In genomic region chr11:88989530-88989929, GRCm38 (mm10) we compare ENCODE assay signal across 9 mouse cellular contexts. TPM values are rescaled to one million over a fixed set of nuclear protein-coding genes. Genes with fewer than 3 reads are reported as not detected.
A peak's percentile ranks its signal among the peaks of the same experiment; 100 is the strongest.
DNase-seq lines count a peak whose midpoint lies in the region; ATAC-seq and TF ChIP-seq lines count a peak whose summit lies in the region.
"Had no signal": no experiment of that assay in that cellular context is flagged by ENCODE, and none has a peak within 500 bp of the region (broad histone marks: within the 10 kb centered on the region; RNA-seq: fewer than 3 reads in every experiment).

No protein-coding gene starts in this region.

- no peak overlapping the region for H3K4me2 ChIP-seq in hindbrain, embryonic 13.5 days

- H3K4me3 ChIP-seq in lung, adult 2 months (replicated peaks; ENCODE audit: extremely low read depth, low read depth, low read length) = no peak overlapping the region
- no peak overlapping the region for H3K4me3 ChIP-seq in MEL (ENCODE audit: control insufficient read depth in 1 of 2, insufficient read depth in 1 of 2, low read depth in 2 of 2, low read length in 2 of 2)
- no peak overlapping the region for H3K4me3 ChIP-seq in hindbrain, embryonic 13.5 days

- H3K79me2 ChIP-seq in MEL (ENCODE audit: control insufficient read depth, insufficient read depth, low read length, poor library complexity) = no peaks in the 10 kb centered on the region

- TF ChIP-seq POLR2A in lung, adult 2 months (IDR thresholded peaks at IDR 0.05; ENCODE audit: borderline replicate concordance, extremely low read depth, low read depth, low read length) = no peak
- TF ChIP-seq POLR2A in MEL (IDR thresholded peaks at IDR 0.05; ENCODE audit: control insufficient read depth in 1 of 2, insufficient read depth in 1 of 2, low read depth in 1 of 2, low read length in 2 of 2, poor library complexity in 1 of 2) = no peak

- H3K27ac ChIP-seq in MEL (ENCODE audit: control insufficient read depth, low read depth, low read length) = no peak overlapping the region
- no peak overlapping the region for H3K27ac ChIP-seq in hindbrain, embryonic 13.5 days

- peaks cover 3% of the 10 kb centered on the region for H3K4me1 ChIP-seq in lung, adult 2 months (ENCODE audit: control insufficient read depth, insufficient read depth, low read length)
- peaks cover 0 to 9% of the 10 kb centered on the region in 2 experiments; a peak in 3 of 4 replicates for H3K4me1 ChIP-seq in MEL (ENCODE audit: control insufficient read depth in 1 of 2, insufficient read depth in 2 of 2, low read length in 2 of 2)
- H3K4me1 ChIP-seq in hindbrain, embryonic 13.5 days (replicated peaks) = no peaks in the 10 kb centered on the region

- ATAC-seq in inflammation-experienced regulatory T-cells, adult 6 months = peak; percentile 38
- ATAC-seq in hindbrain, embryonic 13.5 days (ENCODE audit: low FRiP score) = no peak

- no peak for TF ChIP-seq EP300 in MEL (IDR thresholded peaks at IDR 0.05; ENCODE audit: low read depth in 1 of 2, low read length in 2 of 2)

- H3K9me3 ChIP-seq in MEL (replicated peaks; ENCODE audit: insufficient read depth, low read length) = no peaks in the 10 kb centered on the region
- no peaks in the 10 kb centered on the region for H3K9me3 ChIP-seq in hindbrain, embryonic 13.5 days

- no peak overlapping the region for H3K9ac ChIP-seq in MEL (ENCODE audit: control insufficient read depth, low read depth, low read length, poor library complexity, severe bottlenecking)
- H3K9ac ChIP-seq in hindbrain, embryonic 13.5 days = no peak overlapping the region

- DNase-seq in lung, adult 2 months = no peak
- DNase-seq in lung, adult 18-20 months = no peak
- DNase-seq in MEL (ENCODE audit: low read depth, low spot score) = peak; percentile 68
- DNase-seq in naive thymus-derived CD4-positive, alpha-beta T cell, adult 2 months (ENCODE audit: low read depth) = peak; percentile 74
- no peak for DNase-seq in left cerebral cortex, adult 9 months (ENCODE audit: low spot score in 2 of 2)
- no peak for DNase-seq in ovary, postnatal 36 days (ENCODE audit: low spot score)

- H3K36me3 ChIP-seq in MEL (ENCODE audit: control insufficient read depth in 1 of 2, insufficient read depth in 2 of 2, low read length in 2 of 2) = peaks cover 3 to 8% of the 10 kb centered on the region in 2 experiments
- peaks cover 46% of the 10 kb centered on the region for H3K36me3 ChIP-seq in hindbrain, embryonic 13.5 days

- TF ChIP-seq CTCF in lung, adult 2 months (IDR thresholded peaks at IDR 0.05; ENCODE audit: insufficient read depth, low read length) = 0 out of 2 replicates have a peak, but pooled peaks have one; percentile 17
- TF ChIP-seq CTCF in MEL (IDR thresholded peaks at IDR 0.05 in 2 of 3, conservative IDR thresholded peaks at IDR 0.05 in 1 of 3; ENCODE audit: control insufficient read depth in 1 of 3, insufficient read depth in 1 of 3, low read depth in 2 of 3, low read length in 3 of 3, poor library complexity in 1 of 3, severe bottlenecking in 1 of 3) = peak; percentile 11 to 49 (median 15); a peak in 2 of 6 replicates

- peak; percentile 48 for TF ChIP-seq RAD21 in MEL (IDR thresholded peaks at IDR 0.05; ENCODE audit: low read depth, low read length)

- no peaks in the 10 kb centered on the region for H3K27me3 ChIP-seq in MEL (ENCODE audit: control insufficient read depth in 1 of 2, insufficient read depth in 2 of 2, low read length in 2 of 2)
- H3K27me3 ChIP-seq in hindbrain, embryonic 13.5 days = no peaks in the 10 kb centered on the region

- WGBS in lung, adult 2 months = 56% methylated on average over 5 of the region's 5 CpGs
- 78% methylated on average over 5 of the region's 5 CpGs for WGBS in hindbrain, embryonic 13.5 days

TF ChIP-seq in MEL, 35 proteins besides CTCF, POLR2A, EP300 and RAD21:
- TF ChIP-seq SMC3 (IDR thresholded peaks at IDR 0.05; ENCODE audit: low read depth, low read length) = peak; percentile 38; the same call in 1 of the 2 replicates
- TF ChIP-seq NRF1 (IDR thresholded peaks at IDR 0.05; ENCODE audit: insufficient read depth, low read depth, low read length, poor library complexity, severe bottlenecking) = no peak

RNA-seq across cellular contexts. Expression of gene Trim25, which starts 9.6 kb away (rescaled TPM):
- 51.5 and 52.9 TPM in 2 replicates for polyA plus RNA-seq in lung, adult 2 months (2012; rRNA removed)
- 21.5 and 22.2 TPM in 2 replicates for total RNA-seq in MEL (2012; rRNA removed)
- 10 to 100 TPM in 1 of 2 experiments, not detected in 1; 43.0 TPM for polyA plus RNA-seq in MEL (2012; ENCODE audit: insufficient read depth in 1 of 2, insufficient read length in 2 of 2, low read depth in 1 of 2, low replicate concordance in 2 of 2, missing spikeins in 1 of 2)
- 10 to 100 TPM in 2 of 3 experiments, 1 to 10 TPM in 1; 9.6 to 11.3 (median 10.1) TPM for polyA plus RNA-seq in inflammation-experienced regulatory T-cells, adult 6 months (2017; shearing (Covaris generic))
- polyA plus RNA-seq in hindbrain, embryonic 13.5 days (2015; fragmentation: Nextera tagmentation; extraction: Ambion mirVana) = 4.6 and 4.8 TPM in 2 replicates

RNA-seq across cellular contexts. Expression of gene Coil, which starts 19.5 kb away (rescaled TPM):
- 3.5 and 4.0 TPM in 2 replicates for polyA plus RNA-seq in lung, adult 2 months (2012; rRNA removed)
- total RNA-seq in MEL (2012; rRNA removed) = 32.6 and 32.9 TPM in 2 replicates
- polyA plus RNA-seq in MEL (2012; ENCODE audit: insufficient read depth in 1 of 2, insufficient read length in 2 of 2, low read depth in 1 of 2, low replicate concordance in 2 of 2, missing spikeins in 1 of 2) = 10 to 100 TPM in 1 of 2 experiments, not detected in 1; 24.4 TPM
- 1 to 10 TPM; 5.3 to 8.3 (median 7.7) TPM for polyA plus RNA-seq in inflammation-experienced regulatory T-cells, adult 6 months (2017; shearing (Covaris generic))
- 26.7 and 27.3 TPM in 2 replicates for polyA plus RNA-seq in hindbrain, embryonic 13.5 days (2015; fragmentation: Nextera tagmentation; extraction: Ambion mirVana)

RNA-seq across cellular contexts. Expression of gene Elobl, which starts 22.8 kb away (rescaled TPM):
- 0.97 and 1.3 TPM in 2 replicates for polyA plus RNA-seq in lung, adult 2 months (2012; rRNA removed)
- total RNA-seq in MEL (2012; rRNA removed) = 0.58 and 0.92 TPM in 2 replicates
- under 1 TPM in 1 of 2 experiments, not detected in 1; 0.72 TPM for polyA plus RNA-seq in MEL (2012; ENCODE audit: insufficient read depth in 1 of 2, insufficient read length in 2 of 2, low read depth in 1 of 2, low replicate concordance in 2 of 2, missing spikeins in 1 of 2)
- 1 to 10 TPM in 1 of 3 experiments, not detected in 2; 1.8 TPM for polyA plus RNA-seq in inflammation-experienced regulatory T-cells, adult 6 months (2017; shearing (Covaris generic))
- not detected in 2 replicates for polyA plus RNA-seq in hindbrain, embryonic 13.5 days (2015; fragmentation: Nextera tagmentation; extraction: Ambion mirVana)
- total RNA-seq: layer of hippocampus, adult 8-10 months had no signal

RNA-seq across cellular contexts. Expression of gene Scpep1, which starts 34.3 kb away (rescaled TPM):
- 17.7 and 28.1 TPM in 2 replicates for polyA plus RNA-seq in lung, adult 2 months (2012; rRNA removed)
- 7.9 and 8.9 TPM in 2 replicates for total RNA-seq in MEL (2012; rRNA removed)
- 10 to 100 TPM in 1 of 2 experiments, not detected in 1; 15.6 TPM for polyA plus RNA-seq in MEL (2012; ENCODE audit: insufficient read depth in 1 of 2, insufficient read length in 2 of 2, low read depth in 1 of 2, low replicate concordance in 2 of 2, missing spikeins in 1 of 2)
- 10 to 100 TPM; 22.4 to 42.1 (median 22.8) TPM for polyA plus RNA-seq in inflammation-experienced regulatory T-cells, adult 6 months (2017; shearing (Covaris generic))
- polyA plus RNA-seq in hindbrain, embryonic 13.5 days (2015; fragmentation: Nextera tagmentation; extraction: Ambion mirVana) = 24.5 and 26.0 TPM in 2 replicates

Comparison
In these comparisons a context has a peak if more than half of its experiments do, and no peak if none do; other contexts are left out.
1. DNase-seq: peak in MEL (single experiment) and naive thymus-derived CD4-positive, alpha-beta T cell, adult 2 months (single experiment); none in lung, adult 2 months (single experiment), lung, adult 18-20 months (0 of 2), left cerebral cortex, adult 9 months (0 of 2) and ovary, postnatal 36 days (single experiment).